Mouse (Mus musculus) neutrophil, adult 59 days (primary cell): ENCODE measurements around the gene Aqp8. TPM values are rescaled to one million over a fixed set of nuclear protein-coding genes. Genes with fewer than 3 reads are reported as not detected.

Experiments used
- total RNA-seq, 2 experiments: library from RNA; stranded (reverse); gene quantifications; 1 replicate in 1 of 2; 2 replicates in 1 of 2; pipeline ENCODE4 v1.2.4; 2023

The Aqp8 gene
- not detected for total RNA-seq

DNA sequence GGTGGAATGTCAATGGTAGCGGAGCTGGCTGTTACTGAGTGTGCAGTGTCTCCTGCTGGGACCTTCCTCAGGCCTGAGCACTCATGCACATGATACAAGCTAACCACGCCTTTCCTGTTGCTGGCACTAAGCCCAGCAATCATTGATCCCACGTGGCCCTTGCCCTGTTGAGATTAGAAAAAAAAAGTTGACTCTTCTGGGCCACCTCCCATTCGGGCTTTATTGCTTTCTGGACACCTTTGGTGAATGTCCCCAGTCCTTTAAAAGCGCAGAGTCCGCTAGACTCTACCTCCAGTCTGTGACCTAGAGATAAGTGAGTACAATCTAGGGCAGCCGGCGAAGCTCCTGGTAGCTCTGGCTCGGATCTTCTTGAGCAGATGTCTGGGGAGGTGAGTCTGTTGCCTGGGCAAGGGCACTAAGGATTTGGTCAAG lies at the start of gene Aqp8:
Aqp8 (plus strand) TSS at position 222 of the 432 bp plus-strand sequence.

DNA sequence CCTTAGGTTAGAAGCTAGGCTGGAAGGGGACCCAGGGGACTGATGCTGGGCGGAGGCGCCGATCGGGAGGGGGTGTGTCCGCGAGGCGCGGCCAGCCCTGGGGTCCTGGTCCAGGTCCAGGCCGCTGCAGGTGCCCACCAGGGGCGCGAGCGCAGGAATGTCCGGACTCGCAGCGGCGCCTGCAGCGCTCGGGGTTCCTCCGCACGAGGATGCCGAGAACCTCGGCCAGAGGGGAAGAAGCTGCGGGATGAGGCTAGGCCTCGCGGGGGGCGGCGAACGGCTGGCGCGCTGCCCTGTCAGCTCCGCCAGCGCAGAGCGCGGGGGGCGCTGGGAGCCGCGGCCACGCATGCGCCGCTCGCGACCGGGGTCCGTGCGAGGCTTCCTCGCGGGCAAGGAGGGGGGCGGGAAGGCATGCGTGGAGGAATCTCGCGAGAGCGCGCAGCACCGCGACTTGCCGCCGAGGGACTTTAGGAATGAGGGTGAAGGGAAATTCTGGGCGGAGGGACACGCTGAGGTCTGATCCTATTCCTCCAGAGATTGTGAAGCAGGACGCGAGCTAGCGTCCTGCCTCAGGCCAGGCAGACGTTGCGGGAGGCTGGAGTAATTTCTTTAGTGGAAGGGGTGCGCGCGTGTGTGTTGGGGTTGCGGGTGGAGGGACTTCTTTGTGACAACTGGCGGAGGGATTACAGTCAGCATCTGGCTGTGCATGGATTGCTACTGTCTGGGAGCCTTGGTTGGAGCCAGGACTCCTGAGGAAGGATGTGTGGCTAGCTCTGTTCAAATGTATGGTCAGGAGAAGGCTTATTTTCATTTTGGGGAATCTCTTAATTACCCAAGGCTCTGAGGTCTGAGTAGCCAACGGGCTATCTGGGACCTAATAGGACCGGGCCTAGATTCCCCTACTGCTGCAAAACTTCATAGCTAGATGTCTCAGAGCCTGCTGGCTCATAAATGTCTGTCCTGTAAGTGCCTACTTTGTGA lies 38.4 kb downstream of the Aqp8 start, which contains the start of gene Zkscan2:
Zkscan2 (minus strand) TSS at position 211 of the 981 bp plus-strand sequence.

Other genes with a start within 250 kb of the Aqp8 start
- 1 to 10 TPM; 2.0 to 3.4 TPM for gene Slc5a11, start 247.5 kb upstream of the Aqp8 start, total RNA-seq
- gene Lcmt1, start 92.5 kb upstream of the Aqp8 start, total RNA-seq = 10 to 100 TPM; 18.0 to 18.7 TPM
- gene Arhgap17, start 92.4 kb upstream of the Aqp8 start, total RNA-seq = 100 to 1,000 TPM in 1 of 2 experiments, 10 to 100 TPM in 1; 75.7 to 110 TPM
- gene Zkscan2, start 38.2 kb downstream of the Aqp8 start, total RNA-seq = not detected